Mouse (Mus musculus) cerebellum, adult 9-11 months (tissue): ENCODE data around the gene Bmf.

ENCODE experiments used
- DNase-seq: peaks from one replicate; pipeline ENCODE4 v3.0.0; 2022

The Bmf gene

GRCm38 (mm10) chr2:118549507-118550473 is at the start of gene Bmf:
Gene Bmf (minus strand): TSS chr2:118549687.
- DNase-seq, result peak; percentile 98

DNA sequence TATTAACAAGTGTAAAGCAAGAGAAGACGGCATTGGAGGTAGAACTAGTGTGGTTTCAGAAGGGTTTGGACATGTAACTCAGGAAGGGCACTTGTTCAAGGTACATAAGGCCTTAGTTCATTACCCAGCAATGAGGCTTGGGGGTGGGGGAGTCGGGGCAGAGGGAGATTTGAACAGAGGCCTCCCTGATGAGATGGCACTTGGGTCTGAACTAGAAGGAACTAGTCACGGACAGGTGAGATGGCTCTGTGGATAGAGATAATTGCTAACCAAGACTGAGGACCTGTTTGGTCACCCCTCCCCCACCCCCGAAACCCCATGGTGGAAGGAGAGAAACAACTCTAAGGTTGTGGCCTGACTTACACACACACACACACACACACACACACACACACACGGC is 49.6 kb upstream of the Bmf start:
- DNase-seq, result no peak

GRCm38 (mm10) chr2:118597673-118598568 is 48.4 kb upstream of the Bmf start, which contains the start of gene Bub1b:
Gene Bub1b (plus strand): TSS chr2:118598211.
- peak; percentile 87 for DNase-seq

DNA sequence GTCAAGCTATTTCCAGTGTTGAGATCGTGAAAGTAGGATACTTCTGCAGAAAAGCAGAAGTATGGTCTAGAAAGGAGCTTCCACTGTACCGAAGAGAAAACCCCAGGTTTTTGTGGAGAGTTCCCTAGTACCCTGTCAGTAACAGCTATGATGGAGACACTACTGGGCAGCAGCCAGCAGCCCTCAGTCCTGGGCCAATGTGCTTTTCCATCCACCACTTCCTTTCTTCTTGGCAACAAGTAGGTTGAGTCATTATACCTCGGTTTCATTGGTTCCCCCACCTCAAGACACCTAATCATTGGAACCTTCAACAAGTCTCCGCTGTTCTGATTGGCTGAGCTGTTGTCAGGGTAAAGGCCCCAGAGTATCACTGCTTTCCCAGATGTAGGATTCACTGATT is 41.6 kb upstream of the Bmf start:
- no peak for DNase-seq

GRCm38 (mm10) chr2:118587686-118588085 is 38.2 kb upstream of the Bmf start:
- no peak for DNase-seq

GRCm38 (mm10) chr2:118586013-118586412 is 36.5 kb upstream of the Bmf start:
- DNase-seq, result no peak

GRCm38 (mm10) chr2:118573135-118573534 is 23.6 kb upstream of the Bmf start:
- no peak for DNase-seq

GRCm38 (mm10) chr2:118572183-118572836 is 22.8 kb upstream of the Bmf start:
- DNase-seq, result no peak

DNA sequence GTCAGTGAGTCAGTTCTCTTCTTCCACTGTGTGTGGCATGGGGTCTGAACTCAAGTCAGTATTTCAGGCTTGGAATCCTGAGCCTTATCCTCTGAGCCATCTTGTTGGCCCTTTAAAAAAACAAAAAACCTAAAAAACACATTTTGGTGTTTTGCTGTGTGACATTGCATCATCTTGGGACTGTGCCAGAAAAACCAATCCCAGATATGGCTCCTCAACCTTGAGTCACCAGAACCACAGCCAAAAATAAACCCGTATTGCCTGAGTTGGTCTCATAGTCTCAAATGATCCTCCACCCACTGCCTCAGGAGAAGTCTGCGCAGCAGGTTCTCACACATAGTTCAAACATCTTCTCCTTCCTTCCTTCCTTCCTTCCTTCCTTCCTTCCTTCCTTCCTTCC is 21.5 kb upstream of the Bmf start:
- no peak for DNase-seq

DNA sequence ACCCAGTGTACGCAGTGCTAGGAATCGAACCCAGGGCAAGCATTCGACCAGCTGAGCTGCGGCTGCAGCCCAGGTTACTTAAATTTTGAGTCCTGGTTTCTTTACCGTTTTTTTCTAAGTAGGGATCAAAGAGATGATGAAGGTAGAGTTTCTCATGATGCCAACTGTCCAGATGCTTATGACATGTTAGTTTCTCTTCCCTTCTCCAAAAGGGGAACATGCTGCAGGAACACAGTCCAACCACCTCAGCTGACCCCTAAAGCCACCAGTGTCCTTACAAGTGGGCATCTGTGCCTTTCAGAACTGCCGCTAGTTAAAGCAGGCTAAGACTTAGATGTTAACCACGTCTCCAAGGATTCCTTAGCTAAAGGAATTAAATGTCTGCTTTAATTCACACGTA is 17.7 kb upstream of the Bmf start:
- no peak for DNase-seq

DNA sequence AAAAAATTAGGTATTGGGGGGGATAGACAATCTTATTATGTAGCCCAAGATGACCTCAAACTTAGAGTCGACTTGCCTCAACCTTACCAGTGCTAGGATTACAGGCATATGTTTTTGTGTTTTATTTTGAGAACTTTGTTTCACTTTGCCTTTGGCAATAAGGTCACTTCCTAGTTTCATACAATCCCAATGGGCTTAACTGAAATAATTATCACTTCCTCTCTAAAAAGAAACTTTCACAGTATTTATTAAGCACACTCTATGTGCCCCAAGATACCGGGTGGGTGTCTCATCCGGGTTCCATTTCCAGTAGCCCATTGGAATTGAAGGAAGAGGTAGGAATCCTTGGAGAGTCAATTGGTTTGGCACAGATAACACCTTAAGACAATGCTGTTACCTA is 12.9 kb upstream of the Bmf start:
- no peak for DNase-seq

DNA sequence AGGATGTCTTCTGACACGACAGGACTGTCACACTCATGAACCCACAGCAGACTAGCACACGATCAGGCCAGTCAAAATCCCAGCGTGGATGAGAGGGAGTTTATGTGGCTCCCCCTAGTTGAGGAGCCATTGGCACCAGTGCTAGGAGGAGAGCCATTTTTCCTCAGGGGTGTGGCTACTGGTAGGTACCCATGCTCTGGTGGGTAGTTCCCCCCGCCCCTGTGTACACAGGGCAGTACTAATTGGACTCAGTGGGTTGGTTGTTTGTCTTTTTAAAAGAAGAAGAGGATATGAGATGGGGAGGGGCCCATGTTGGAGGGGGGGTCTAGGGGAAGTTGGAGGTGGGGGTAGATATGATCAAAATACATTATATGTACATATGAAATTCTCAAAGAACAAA is 12.5 kb upstream of the Bmf start:
- DNase-seq, result no peak

- no peak for DNase-seq
Observed at GRCm38 (mm10) chr2:118558426-118558825, 8.9 kb upstream of the Bmf start.

GRCm38 (mm10) chr2:118554356-118554990 is 5.0 kb upstream of the Bmf start:
- DNase-seq, result peak; percentile 84

DNA sequence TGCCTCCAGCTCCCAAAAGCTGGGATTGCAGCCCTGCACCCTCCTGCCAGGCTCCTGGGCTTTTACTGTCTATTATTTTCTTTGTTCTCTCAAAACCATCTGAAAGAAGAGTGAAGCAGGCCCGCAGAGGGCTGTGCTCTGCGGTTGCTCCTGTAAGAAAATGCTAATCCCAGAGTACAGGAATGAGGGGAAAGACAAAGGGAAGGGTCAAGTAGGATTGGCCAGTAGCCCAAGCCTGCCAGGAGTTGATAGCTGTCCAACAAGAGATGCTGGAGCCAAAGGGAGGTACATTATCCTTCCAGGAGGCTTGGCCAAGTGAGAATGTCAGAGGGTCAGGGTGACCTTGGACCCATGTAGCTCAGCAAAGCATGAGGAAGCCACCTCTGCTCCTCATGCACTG is 2.1 kb upstream of the Bmf start:
- no peak for DNase-seq

DNA sequence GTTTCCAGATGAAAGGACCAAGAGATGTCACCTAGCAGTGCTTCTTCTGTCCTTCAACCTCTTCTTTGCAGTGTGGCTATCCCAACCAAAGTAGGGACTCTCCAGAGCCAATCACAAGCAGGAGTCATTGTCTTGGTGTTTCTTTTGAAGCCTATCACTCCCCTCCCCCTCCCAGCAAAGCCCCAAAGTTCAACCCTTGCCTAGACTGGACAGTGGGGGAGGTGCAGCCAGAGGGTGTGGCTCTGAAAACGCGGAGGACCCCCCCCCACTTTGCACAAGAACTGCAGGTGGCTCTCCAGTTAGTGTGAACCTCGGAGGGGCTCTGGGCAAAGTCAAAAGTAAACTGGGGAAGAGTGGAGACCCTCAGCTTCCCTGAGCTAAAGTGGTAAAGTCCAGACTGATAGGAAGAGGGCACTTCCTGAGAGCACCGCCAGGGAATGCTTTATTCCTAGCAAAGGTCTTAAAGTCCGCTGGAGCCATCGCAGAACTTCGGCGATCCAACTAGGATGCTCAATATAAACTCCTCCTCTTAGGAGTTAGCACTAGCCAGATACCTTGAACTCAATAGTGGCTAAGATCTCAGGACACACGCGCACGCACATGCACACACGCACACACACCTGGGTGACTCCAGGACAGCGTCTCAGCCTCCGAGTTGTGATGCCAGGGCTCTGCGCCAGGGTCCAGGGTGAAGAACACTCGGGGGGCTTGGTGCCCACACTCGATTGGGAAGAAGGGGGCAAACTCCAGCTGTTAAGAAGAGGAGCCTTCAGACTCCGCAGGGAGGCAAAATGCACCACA is 866 bp downstream of the Bmf start:
- DNase-seq, result peak; percentile 75

DNA sequence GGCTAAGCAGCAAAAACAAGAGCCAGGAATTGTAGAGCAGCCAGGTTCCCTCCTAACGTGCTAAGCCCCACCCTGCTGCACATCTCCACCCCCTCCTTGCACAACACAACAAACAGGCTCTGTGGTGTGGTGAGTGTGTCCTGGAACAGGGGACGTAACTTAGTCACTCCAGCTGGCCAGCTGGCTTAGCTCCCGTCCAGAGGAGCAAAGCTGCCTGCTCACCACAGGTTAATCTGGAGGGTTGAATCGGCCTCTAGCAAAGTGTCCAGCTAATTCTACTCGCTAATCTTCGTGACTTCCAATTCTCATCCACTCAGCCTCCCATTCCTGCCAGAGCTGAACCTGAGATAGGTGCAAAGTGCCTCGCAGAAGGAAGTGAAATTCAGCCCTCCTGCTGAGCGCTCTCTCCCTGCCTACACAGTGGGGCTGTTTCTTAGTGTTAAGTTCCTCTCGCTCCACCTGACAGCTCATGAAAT is 1.9 kb downstream of the Bmf start:
- DNase-seq, result peak; percentile 55

DNA sequence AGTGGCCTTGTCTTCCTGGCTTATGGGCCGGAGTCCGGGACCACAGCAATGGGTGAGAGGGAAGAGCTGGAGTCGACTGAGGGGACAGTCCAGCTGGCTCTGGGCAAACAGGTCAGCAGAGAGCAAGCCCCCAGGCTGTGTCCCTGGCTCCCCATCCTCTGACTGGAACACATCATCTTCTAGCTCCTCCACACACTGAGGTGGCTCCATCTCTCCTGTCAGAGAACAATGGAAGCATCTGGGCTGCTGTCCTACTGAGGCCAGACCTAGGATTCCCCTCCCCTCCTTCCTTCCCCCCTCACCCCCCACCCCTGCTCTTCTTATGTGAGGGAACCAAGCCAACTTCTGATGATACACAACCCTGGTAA is 2.7 kb downstream of the Bmf start:
- peak; percentile 47 for DNase-seq

DNA sequence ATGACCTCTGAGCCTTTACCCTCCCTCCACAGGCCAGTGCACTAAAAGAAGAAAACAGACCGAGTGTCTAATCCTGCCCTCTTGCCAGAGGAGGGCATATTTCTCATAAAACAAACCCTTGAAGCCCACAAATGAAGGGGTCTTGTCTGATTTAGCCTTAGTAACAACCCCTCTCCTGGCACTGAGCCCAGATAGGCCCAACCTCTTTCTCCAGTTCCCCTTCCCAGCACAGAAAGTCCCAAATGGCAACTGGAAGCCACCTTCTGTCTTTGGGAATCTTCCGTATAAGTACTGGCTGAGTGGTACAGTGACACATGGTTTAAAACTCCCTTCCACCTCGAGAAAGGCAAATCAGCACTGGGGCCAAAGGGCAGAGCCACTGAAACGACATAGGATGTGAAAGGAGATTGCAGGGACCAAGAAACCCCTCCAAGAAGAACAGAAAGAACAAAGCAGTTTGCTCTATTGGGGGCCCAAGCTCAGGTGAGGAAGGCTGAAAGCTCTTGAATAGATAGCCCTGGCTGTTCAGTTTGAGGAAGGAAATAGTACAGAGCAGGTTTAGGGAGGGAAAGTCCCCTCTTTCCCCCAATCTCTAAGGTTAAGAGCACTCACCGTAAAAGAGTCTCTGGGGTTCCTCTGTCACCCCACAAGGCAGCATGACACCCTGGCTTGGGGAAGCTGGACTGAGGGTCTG is 3.2 kb downstream of the Bmf start:
- DNase-seq, result no peak

GRCm38 (mm10) chr2:118545242-118546103 is 4.0 kb downstream of the Bmf start:
- DNase-seq, result peak; percentile 93
